Mouse (Mus musculus) hindbrain, embryonic 11.5 days (tissue): ENCODE measurements around the gene Otp. TPM values are rescaled to one million over a fixed set of nuclear protein-coding genes. Genes with fewer than 3 reads are reported as not detected.
A peak's percentile ranks its signal among the peaks of the same experiment; 100 is the strongest.

ENCODE experiments used
- ATAC-seq: fragments of 200-750 bp; cut with Nextera tagmentation; 2 replicates; pipeline ENCODE4 v1.8.0; 2017; ENCODE audit warnings: mild to moderate bottlenecking, moderate TSS enrichment, moderate library complexity; ENCODE audit not compliant: low FRiP score
- DNase-seq: peaks from one replicate; pipeline ENCODE4 v3.0.0-alpha.2; 2015; ENCODE audit warnings: low spot score
- H3K27ac ChIP-seq: fragments of 300-500 bp; sonication (generic); 2 replicates; pipeline ENCODE4 v1.5.1; 2014; ENCODE audit warnings: mild to moderate bottlenecking, low read depth, low read length
- H3K27me3 ChIP-seq: fragments of 300-500 bp; sonication (generic); 2 replicates; pipeline ENCODE4 v1.6.1; 2014; ENCODE audit warnings: mild to moderate bottlenecking, low read length, moderate library complexity, mixed read lengths; ENCODE audit not compliant: control insufficient read depth, insufficient read depth
- H3K36me3 ChIP-seq: fragments of 300-500 bp; sonication (generic); 2 replicates; pipeline ENCODE4 v1.6.1; 2014; ENCODE audit warnings: mild to moderate bottlenecking, low read length, moderate library complexity, mixed read lengths; ENCODE audit not compliant: control insufficient read depth, insufficient read depth
- H3K4me1 ChIP-seq: fragments of 300-500 bp; sonication (generic); replicated peaks from 2 replicates; pipeline ENCODE4 v1.6.1; 2014; ENCODE audit warnings: low read length, mixed read lengths; ENCODE audit not compliant: control insufficient read depth, insufficient read depth
- H3K4me2 ChIP-seq: fragments of 300-500 bp; sonication (generic); replicated peaks from 2 replicates; pipeline ENCODE4 v1.6.1; 2014; ENCODE audit warnings: mild to moderate bottlenecking, low read depth, low read length
- H3K4me3 ChIP-seq: fragments of 300-500 bp; sonication (generic); 2 replicates; pipeline ENCODE4 v1.5.1; 2014; ENCODE audit warnings: low read depth, low read length
- H3K9ac ChIP-seq: fragments of 300-500 bp; sonication (generic); 2 replicates; pipeline ENCODE4 v1.6.1; 2014; ENCODE audit warnings: low read depth, low read length
- H3K9me3 ChIP-seq: fragments of 300-500 bp; sonication (generic); 2 replicates; pipeline ENCODE4 v1.6.1; 2016; ENCODE audit warnings: low read length; ENCODE audit not compliant: control insufficient read depth
- WGBS: fragments of 180-500 bp; shearing (Covaris S2); extraction: QIAGEN DNeasy Blood & Tissue Kit; methylation state at CpG from one replicate; pipeline ENCODE4 v1.1.7; 2014; 5-methylcytosine and 5-hydroxymethylcytosine counted together
- polyA plus RNA-seq: library from polyadenylated mRNA; unstranded; fragments of >200 nt; fragmentation: Nextera tagmentation; extraction: Ambion mirVana; gene quantifications from 2 replicates; pipeline ENCODE4 v1.2.1, GENCODE M21; 2014

Gene Otp
- polyA plus RNA-seq, 1 experiment from 2014 or later, result 14.0 TPM

DNA sequence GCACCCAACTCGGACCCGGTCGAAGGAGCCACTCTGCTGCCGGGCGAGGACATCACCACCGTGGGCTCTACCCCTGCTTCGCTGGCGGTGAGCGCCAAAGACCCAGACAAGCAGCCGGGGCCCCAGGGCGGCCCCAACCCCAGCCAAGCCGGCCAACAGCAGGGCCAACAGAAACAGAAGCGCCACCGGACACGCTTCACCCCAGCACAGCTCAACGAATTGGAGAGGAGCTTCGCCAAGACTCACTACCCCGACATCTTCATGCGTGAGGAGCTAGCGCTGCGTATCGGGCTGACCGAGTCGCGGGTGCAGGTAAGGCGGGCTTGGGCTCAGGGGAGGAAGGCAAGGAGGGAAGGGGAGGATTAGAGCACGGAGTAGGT lies 1.8 kb downstream of the Otp start:
- H3K4me1 ChIP-seq, result peaks cover 7% of the 10 kb centered on the region; the same call in 1 of the 2 replicates
- peak overlapping the region; percentile 24 for H3K4me3 ChIP-seq
- no peak for DNase-seq
- H3K9ac ChIP-seq, result peak overlapping the region; percentile 27; the same call in 1 of the 2 replicates
- peak overlapping the region; percentile 62 for H3K27ac ChIP-seq
- H3K9me3 ChIP-seq, result no peaks in the 10 kb centered on the region
- H3K4me2 ChIP-seq, result no peak overlapping the region
- ATAC-seq, result no peak
- under 1% methylated on average over 27 of the region's 27 CpGs for WGBS
- H3K27me3 ChIP-seq, result peaks cover 73% of the 10 kb centered on the region
- no peaks in the 10 kb centered on the region for H3K36me3 ChIP-seq

DNA sequence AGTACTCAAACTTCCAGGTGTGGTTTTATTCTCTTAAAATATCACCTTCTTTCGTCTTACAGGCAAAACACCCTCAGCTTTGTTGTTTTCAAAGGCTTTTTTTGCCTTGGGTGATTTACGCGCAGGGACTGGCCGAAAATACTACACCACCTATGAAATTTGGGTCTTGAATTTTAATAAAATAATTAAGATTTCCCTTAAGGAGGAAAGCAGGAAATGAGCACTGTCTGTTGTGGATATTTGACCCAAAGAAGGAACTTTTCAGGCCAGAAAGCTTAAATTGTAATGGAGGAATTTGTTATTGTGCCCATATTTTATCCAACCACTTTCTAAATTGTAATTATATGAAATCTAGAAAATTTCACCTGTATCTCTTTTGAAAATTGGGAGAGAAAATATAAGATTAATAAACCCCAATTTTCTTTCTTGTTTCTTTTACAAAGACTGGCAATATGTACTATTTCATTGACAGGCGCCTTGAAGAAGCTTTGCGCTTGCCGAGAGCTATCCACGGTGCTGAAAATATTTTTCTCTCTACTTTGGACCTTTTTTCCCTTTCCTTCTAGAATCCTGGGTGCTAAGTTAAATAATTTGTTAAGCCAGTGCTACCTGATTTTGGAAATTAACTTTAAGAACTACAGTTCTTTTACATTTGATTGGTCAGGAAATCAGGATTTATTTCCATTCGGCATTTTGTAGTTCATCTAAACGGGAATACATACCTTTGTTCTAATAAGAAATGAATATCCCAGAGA lies 2.8 kb downstream of the Otp start:
- H3K9ac ChIP-seq, result no peak overlapping the region
- peaks cover 74% of the 10 kb centered on the region for H3K27me3 ChIP-seq
- WGBS, result 11% methylated on average over 10 of the region's 10 CpGs
- no peak overlapping the region for H3K27ac ChIP-seq
- no peaks in the 10 kb centered on the region for H3K36me3 ChIP-seq
- no peak for ATAC-seq
- H3K9me3 ChIP-seq, result no peaks in the 10 kb centered on the region
- H3K4me1 ChIP-seq, result peaks cover 10% of the 10 kb centered on the region
- DNase-seq, result peak; percentile 65
- H3K4me2 ChIP-seq, result no peak overlapping the region
- no peak overlapping the region for H3K4me3 ChIP-seq

DNA sequence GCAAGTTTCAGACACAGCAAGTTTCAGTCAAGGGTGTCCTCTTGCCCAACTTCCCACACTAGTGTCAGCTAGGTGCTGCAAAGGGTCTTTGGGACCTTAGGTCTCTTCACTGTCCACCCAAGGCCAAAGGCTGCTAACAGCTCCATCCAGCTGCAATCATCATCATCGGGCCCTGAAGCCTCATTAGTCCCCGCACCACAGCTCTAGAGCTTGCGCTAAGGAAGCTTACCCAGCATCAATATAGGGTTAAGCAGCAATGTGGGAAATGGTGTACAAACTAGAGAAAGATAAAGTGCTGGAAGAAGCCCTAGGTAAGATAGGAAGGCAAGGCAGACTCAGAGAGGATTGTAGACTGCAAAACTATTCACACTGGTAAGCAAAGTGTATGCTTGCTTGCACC lies 5.8 kb downstream of the Otp start:
- peak overlapping the region; percentile 17; the same call in 1 of the 2 replicates for H3K4me2 ChIP-seq

DNA sequence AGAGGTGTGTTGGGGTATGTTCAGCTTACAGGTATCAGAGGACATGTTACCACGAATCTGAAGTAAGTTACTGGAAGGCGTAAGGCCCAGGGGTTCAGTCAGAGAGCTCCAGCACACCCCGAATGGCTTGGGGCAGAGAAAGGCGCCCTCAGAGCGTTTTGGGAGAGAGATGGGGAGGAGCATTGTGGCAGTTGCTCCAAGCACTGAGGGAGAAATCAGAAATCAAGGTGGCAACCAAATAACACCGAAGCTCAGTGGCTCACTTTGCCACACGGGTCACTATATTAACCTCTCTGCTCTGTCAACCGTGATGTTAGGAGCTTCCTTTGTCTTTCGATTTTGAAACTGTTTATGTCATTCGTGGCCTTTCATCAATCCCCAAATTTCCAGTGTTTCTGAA lies 6.8 kb downstream of the Otp start:
- Histone ChIP-seq H3K4me3 (no peak overlapping the region), H3K4me1 (peaks cover 5% of the 10 kb centered on the region), H3K27me3 (peaks cover 72% of the 10 kb centered on the region), H3K27ac (no peak overlapping the region; the same call in 1 of the 2 replicates), H3K4me2 (no peak overlapping the region), H3K9ac (0 out of 2 replicates have a peak overlapping the region, but pooled peaks have one; percentile 4), H3K36me3 (no peaks in the 10 kb centered on the region), H3K9me3 (no peaks in the 10 kb centered on the region)
- ATAC-seq (no peak), DNase-seq (peak; percentile 58)
- 2% methylated on average over 10 of the region's 10 CpGs for WGBS

More for the DNA sequence above, 5.8 kb downstream of the Otp start:
- H3K9ac ChIP-seq, result no peak overlapping the region
- H3K9me3 ChIP-seq, result no peaks in the 10 kb centered on the region
- DNase-seq (peak; percentile 49), ATAC-seq (no peak)
- peaks cover 5% of the 10 kb centered on the region for H3K4me1 ChIP-seq
- peak overlapping the region; percentile 8; the same call in 1 of the 2 replicates for H3K4me3 ChIP-seq
- no peaks in the 10 kb centered on the region for H3K36me3 ChIP-seq
- peaks cover 76% of the 10 kb centered on the region for H3K27me3 ChIP-seq
- peak overlapping the region; percentile 39; the same call in 1 of the 2 replicates for H3K27ac ChIP-seq
- 2% methylated on average over 3 of the region's 3 CpGs for WGBS

DNA sequence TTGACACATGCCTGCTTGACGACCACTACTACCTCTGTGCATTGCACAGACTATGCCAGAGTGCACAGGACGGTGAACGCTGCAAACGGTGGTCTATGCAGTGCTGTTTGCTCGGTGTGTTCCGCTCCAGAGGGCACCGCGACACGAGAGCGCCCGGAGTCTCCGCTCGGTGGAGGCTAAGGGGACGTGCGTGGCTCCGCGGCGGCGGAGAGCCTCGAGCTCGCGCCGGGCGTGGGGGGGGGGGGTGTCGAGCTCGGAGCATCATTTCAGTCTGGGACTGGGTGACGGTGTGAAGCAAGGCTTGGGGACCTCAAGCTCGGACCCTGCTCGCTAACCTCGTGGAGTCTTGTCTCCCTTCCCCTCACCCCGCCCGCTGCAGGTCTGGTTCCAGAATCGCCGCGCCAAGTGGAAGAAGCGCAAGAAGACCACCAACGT lies 7.3 kb downstream of the Otp start:
- DNase-seq (no peak), ATAC-seq (peak; percentile 61)
- H3K36me3 ChIP-seq, result no peaks in the 10 kb centered on the region
- H3K4me1 ChIP-seq, result peaks cover 5% of the 10 kb centered on the region
- H3K4me3 ChIP-seq, result peak overlapping the region; percentile 37
- H3K27me3 ChIP-seq, result peaks cover 70% of the 10 kb centered on the region
- H3K9me3 ChIP-seq, result no peaks in the 10 kb centered on the region
- peak overlapping the region; percentile 61; the same call in 1 of the 2 replicates for H3K27ac ChIP-seq
- H3K9ac ChIP-seq, result peak overlapping the region; percentile 31; the same call in 1 of the 2 replicates
- H3K4me2 ChIP-seq, result peak overlapping the region; percentile 71
- 1% methylated on average over 35 of the region's 37 CpGs for WGBS

DNA sequence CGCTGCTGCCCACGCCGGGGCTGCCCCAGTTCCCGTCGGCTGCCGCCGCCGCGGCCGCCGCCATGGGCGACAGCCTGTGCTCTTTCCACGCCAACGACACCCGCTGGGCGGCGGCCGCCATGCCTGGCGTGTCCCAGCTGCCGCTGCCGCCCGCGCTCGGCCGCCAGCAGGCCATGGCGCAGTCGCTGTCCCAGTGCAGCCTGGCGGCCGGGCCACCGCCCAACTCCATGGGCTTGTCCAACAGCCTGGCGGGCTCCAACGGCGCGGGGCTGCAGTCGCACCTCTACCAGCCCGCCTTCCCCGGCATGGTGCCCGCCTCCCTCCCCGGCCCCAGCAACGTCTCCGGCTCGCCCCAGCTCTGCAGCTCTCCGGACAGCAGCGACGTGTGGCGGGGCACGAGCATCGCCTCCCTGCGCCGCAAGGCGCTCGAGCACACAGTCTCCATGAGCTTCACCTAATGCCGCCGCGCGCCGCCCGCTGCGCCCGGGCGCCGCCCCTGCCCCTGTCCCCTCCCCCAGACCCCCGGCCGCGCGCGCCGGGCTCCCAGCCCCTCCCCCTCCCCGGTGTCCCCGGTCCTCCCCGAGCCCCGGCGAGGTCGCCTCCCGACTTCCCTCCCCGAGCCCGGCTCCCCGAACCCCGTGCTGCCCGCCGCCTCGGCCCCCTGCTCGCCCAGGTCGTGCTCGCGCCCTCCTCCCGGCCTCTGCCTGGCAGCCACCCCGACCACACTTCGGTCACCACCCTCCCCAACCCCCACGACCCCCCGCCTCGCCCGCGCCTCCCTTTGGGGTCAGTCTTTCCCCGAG lies 8.0 kb downstream of the Otp start:
- H3K4me1 ChIP-seq, result peaks cover 5% of the 10 kb centered on the region
- peak overlapping the region; percentile 71 for H3K4me2 ChIP-seq
- WGBS, result under 1% methylated on average over 56 of the region's 95 CpGs
- H3K9me3 ChIP-seq, result no peaks in the 10 kb centered on the region
- peak overlapping the region; percentile 31 for H3K9ac ChIP-seq
- DNase-seq, result peak; percentile 76
- peaks cover 73% of the 10 kb centered on the region for H3K27me3 ChIP-seq
- H3K27ac ChIP-seq, result peak overlapping the region; percentile 61; the same call in 1 of the 2 replicates
- no peaks in the 10 kb centered on the region for H3K36me3 ChIP-seq
- H3K4me3 ChIP-seq, result peak overlapping the region; percentile 37
- ATAC-seq, result peak; percentile 69

DNA sequence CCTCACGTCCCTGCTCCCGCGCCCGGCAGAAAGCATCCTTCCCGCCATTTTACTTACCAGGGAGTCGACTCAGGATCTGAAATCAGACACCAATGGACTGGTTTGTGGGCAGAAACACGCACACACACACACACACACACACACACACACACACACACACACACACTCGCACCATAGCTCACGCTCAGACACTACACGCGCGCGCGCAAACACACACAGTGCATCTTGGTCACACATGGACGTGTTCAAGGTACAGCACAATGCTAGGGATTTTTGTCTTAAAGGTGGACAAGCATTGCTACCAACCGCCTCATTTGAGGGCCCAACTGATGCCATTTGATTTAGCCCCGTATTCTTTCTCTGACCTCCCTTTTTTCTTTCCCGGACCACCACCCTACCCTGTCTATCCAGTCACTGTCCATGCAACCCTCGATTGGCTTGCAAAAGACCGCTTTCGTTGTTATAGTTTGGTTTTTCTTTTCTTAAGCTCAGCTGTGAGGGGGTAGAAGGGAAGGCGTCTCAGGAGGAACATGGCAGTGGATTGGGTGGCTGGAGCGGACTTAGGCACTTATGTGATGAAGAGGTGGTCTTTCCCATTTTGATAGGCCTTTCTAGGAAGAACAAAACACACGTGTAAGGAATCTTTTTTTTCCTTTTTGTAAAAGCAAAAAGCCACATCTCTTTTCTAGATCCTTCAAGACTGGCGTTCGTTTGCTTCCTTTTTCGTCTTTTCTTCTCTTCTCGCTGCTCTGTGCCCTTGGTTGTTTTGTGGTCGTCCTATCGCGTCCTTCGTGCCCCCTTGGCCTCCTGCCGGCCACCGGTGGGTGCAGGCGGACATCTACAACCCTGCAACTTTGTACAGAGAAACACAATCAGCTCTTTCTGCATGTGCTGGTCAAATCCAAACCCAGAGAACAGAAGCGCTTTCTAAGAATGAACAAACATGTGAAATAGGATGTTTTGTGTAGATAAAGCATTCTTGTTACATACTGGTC lies 8.9 kb downstream of the Otp start:
- Histone ChIP-seq H3K9ac (no peak overlapping the region), H3K27ac (0 out of 2 replicates have a peak overlapping the region, but pooled peaks have one; percentile 61)

More for the DNA sequence above, 8.9 kb downstream of the Otp start:
- H3K9me3 ChIP-seq, result no peaks in the 10 kb centered on the region
- no peaks in the 10 kb centered on the region for H3K36me3 ChIP-seq
- WGBS, result under 1% methylated on average over 36 of the region's 36 CpGs
- no peak for ATAC-seq
- peak; percentile 61 for DNase-seq
- peaks cover 78% of the 10 kb centered on the region for H3K27me3 ChIP-seq
- H3K4me1 ChIP-seq, result peaks cover 5% of the 10 kb centered on the region
- H3K4me3 ChIP-seq, result peak overlapping the region; percentile 37; the same call in 1 of the 2 replicates
- peak overlapping the region; percentile 71 for H3K4me2 ChIP-seq
